Mouse (Mus musculus) cerebellum, adult 11-12 months (tissue): ENCODE measurements around the gene Pstpip1.
A peak's percentile ranks its signal among the peaks of the same experiment; 100 is the strongest.

Source experiments
- DNase-seq: peaks from one replicate; pipeline ENCODE4 v3.0.0; 2022

Gene Pstpip1

GRCm38 (mm10) chr9:56089778-56090520, at the start of gene Pstpip1:
Gene Pstpip1, plus strand, starts transcription at chr9:56089962.
- DNase-seq = peak; percentile 29

GRCm38 (mm10) chr9:56041372-56042180, 48.2 kb upstream of the Pstpip1 start, which contains the start of gene Rcn2:
Gene Rcn2, plus strand, starts transcription at chr9:56041845.
- DNase-seq = peak; percentile 93

- no peak for DNase-seq
Observed at GRCm38 (mm10) chr9:56042181-56042621, 47.6 kb upstream of the Pstpip1 start.

- no peak for DNase-seq
Observed at GRCm38 (mm10) chr9:56053796-56054195, 36.0 kb upstream of the Pstpip1 start.

- DNase-seq = no peak
Observed at GRCm38 (mm10) chr9:56056147-56056546, 33.6 kb upstream of the Pstpip1 start.

- DNase-seq = no peak
Observed at GRCm38 (mm10) chr9:56062336-56062735, 27.4 kb upstream of the Pstpip1 start.

- DNase-seq = no peak
Observed at GRCm38 (mm10) chr9:56065011-56065410, 24.8 kb upstream of the Pstpip1 start.

- DNase-seq = no peak
Observed at GRCm38 (mm10) chr9:56067964-56068363, 21.8 kb upstream of the Pstpip1 start.

GRCm38 (mm10) chr9:56068630-56069029, 21.1 kb upstream of the Pstpip1 start:
- DNase-seq = no peak

GRCm38 (mm10) chr9:56072861-56073260, 16.9 kb upstream of the Pstpip1 start:
- DNase-seq = no peak

GRCm38 (mm10) chr9:56074863-56075262, 14.9 kb upstream of the Pstpip1 start:
- no peak for DNase-seq

- peak; percentile 45 for DNase-seq
Observed at GRCm38 (mm10) chr9:56075264-56075663, 14.5 kb upstream of the Pstpip1 start.

- no peak for DNase-seq
Observed at GRCm38 (mm10) chr9:56075901-56076620, 13.7 kb upstream of the Pstpip1 start.

GRCm38 (mm10) chr9:56079587-56079986, 10.2 kb upstream of the Pstpip1 start:
- DNase-seq = no peak

GRCm38 (mm10) chr9:56086524-56086923, 3.2 kb upstream of the Pstpip1 start:
- DNase-seq = no peak

GRCm38 (mm10) chr9:56090546-56091225, 924 bp downstream of the Pstpip1 start:
- no peak for DNase-seq

- DNase-seq = no peak
Observed at GRCm38 (mm10) chr9:56092102-56092501, 2.3 kb downstream of the Pstpip1 start.

GRCm38 (mm10) chr9:56097584-56098298, 8.0 kb downstream of the Pstpip1 start:
- DNase-seq = no peak

GRCm38 (mm10) chr9:56100041-56100522, 10.3 kb downstream of the Pstpip1 start:
- no peak for DNase-seq

GRCm38 (mm10) chr9:56101022-56101421, 11.3 kb downstream of the Pstpip1 start:
- DNase-seq = no peak

- DNase-seq = no peak
Observed at GRCm38 (mm10) chr9:56104921-56105320, 15.2 kb downstream of the Pstpip1 start.
